Mouse (Mus musculus) liver, embryonic 14.5 days (tissue): ENCODE data around the gene Apobec1.

Experiments
- CTCF ChIP-seq: IDR thresholded peaks from 2 replicates; pipeline ENCODE4 v1.5.1; 2016; ENCODE audit warnings: antibody characterized with exemption, low read depth, control low read depth
- EP300 ChIP-seq: IDR thresholded peaks from 2 replicates; pipeline ENCODE4 v1.6.1; 2016; ENCODE audit warnings: antibody characterized with exemption, low read depth

DNA sequence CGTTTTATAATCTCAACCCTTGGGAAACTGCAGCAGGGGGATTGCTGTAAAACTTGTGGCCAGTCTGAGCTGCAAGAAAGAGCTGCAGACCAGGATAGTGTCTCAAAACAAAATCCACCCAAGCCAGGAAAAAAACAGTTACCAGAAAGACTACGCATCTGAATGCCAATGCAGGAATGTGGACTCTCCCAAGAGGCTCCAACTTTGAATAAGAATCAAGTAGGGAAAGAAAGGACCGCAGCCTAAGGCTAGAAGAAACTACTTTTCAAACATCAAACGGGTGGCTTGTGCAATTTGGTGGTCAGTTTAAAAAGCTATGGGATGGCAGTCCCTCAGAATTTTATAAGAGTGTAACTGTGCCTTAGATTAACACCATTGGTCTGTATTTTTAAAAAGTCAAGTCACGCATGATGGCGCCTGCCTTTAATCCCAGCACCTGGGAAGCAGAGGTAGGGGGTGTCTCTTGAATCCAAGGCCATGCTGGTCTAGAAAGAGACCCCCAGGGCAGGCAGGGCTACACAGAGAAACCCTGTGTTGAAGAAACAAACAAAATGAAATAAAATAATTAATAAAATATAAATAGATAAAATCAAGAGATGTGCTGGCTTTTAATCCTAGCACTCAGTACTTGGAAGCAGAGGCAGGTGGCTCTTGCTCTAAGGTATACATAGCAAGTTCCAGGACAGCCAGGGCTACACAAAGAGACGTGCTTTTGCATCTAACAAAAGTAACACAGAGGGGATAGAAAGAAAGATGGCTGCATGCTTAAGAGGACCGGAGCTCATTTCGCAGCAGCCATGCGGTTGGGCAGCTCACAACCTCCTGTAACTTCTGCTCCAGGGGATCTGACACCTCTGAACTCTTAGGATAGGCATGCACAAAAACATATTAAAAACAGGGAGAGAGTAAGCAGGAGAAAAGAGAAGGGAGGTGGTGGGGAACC, 6.5 kb upstream of the Apobec1 start:
- TF ChIP-seq CTCF (no peak), EP300 (no peak)
